Mouse (Mus musculus): ENCODE data around the gene Pld4.

Gene Pld4

GRCm38 (mm10) chr12:112767036-112767890 lies 6.8 kb downstream of the Pld4 start:
- 93% methylated on average over 16 of the region's 16 CpGs for WGBS

GRCm38 (mm10) chr12:112768166-112768565 lies 7.7 kb downstream of the Pld4 start:
- 92% methylated on average over 8 of the region's 8 CpGs for WGBS

- 79% methylated on average over 6 of the region's 6 CpGs for WGBS
Observed at GRCm38 (mm10) chr12:112769031-112769430, 8.6 kb downstream of the Pld4 start.

GRCm38 (mm10) chr12:112769751-112770150 lies 9.3 kb downstream of the Pld4 start:
- 80% methylated on average over 2 of the region's 2 CpGs for WGBS

GRCm38 (mm10) chr12:112770396-112770795 lies 9.9 kb downstream of the Pld4 start:
- WGBS: 84% methylated on average over 4 of the region's 4 CpGs

- WGBS: 90% methylated on average over 14 of the region's 14 CpGs
Observed at GRCm38 (mm10) chr12:112772306-112772705, 11.9 kb downstream of the Pld4 start.

GRCm38 (mm10) chr12:112773366-112773765 lies 12.9 kb downstream of the Pld4 start:
- WGBS: 72% methylated on average over 9 of the region's 9 CpGs

- 74% methylated on average over 6 of the region's 6 CpGs for WGBS
Observed at GRCm38 (mm10) chr12:112774026-112774425, 13.6 kb downstream of the Pld4 start.

- WGBS: 92% methylated on average over 10 of the region's 10 CpGs
Observed at GRCm38 (mm10) chr12:112774481-112774880, 14.0 kb downstream of the Pld4 start.

GRCm38 (mm10) chr12:112791026-112791425 lies 30.6 kb downstream of the Pld4 start:
- WGBS: 70% methylated on average over 8 of the region's 8 CpGs

- 77% methylated on average over 13 of the region's 13 CpGs for WGBS
Observed at GRCm38 (mm10) chr12:112793601-112794355, 33.3 kb downstream of the Pld4 start.

- 45% methylated on average over 7 of the region's 7 CpGs for WGBS
Observed at GRCm38 (mm10) chr12:112794356-112794816, 33.9 kb downstream of the Pld4 start.

- 95% methylated on average over 5 of the region's 5 CpGs for WGBS
Observed at GRCm38 (mm10) chr12:112794998-112795397, 34.5 kb downstream of the Pld4 start.

GRCm38 (mm10) chr12:112795466-112796104 lies 35.1 kb downstream of the Pld4 start:
- WGBS: 65% methylated on average over 18 of the region's 18 CpGs

GRCm38 (mm10) chr12:112796551-112797510 lies 36.4 kb downstream of the Pld4 start:
- WGBS: 67% methylated on average over 17 of the region's 17 CpGs

GRCm38 (mm10) chr12:112797672-112798331 lies 37.3 kb downstream of the Pld4 start:
- WGBS: 27% methylated on average over 15 of the region's 15 CpGs

- WGBS: 43% methylated on average over 5 of the region's 5 CpGs
Observed at GRCm38 (mm10) chr12:112798332-112798681, 37.9 kb downstream of the Pld4 start.

GRCm38 (mm10) chr12:112798716-112799115 lies 38.3 kb downstream of the Pld4 start:
- 92% methylated on average over 5 of the region's 5 CpGs for WGBS

- WGBS: 90% methylated on average over 10 of the region's 10 CpGs
Observed at GRCm38 (mm10) chr12:112799237-112799970, 38.9 kb downstream of the Pld4 start.

- 22% methylated on average over 4 of the region's 4 CpGs for WGBS
Observed at GRCm38 (mm10) chr12:112800476-112800875, 40.0 kb downstream of the Pld4 start.

Data from cerebral cortex, adult 2 months (tissue).